Mouse (Mus musculus) olfactory bulb, adult 2 months (tissue): ENCODE data around the gene Slc39a2.

Experiments used
- CTCF ChIP-seq: fragments of 200-500 bp; IDR thresholded peaks from 2 replicates; pipeline ENCODE4 v1.5.1; 2012; ENCODE audit warnings: low read depth, mild to moderate bottlenecking, low read length, moderate library complexity; ENCODE audit not compliant: insufficient read depth
- POLR2A ChIP-seq: fragments of 200-500 bp; IDR thresholded peaks from 2 replicates; pipeline ENCODE4 v1.6.1; 2012; ENCODE audit warnings: mild to moderate bottlenecking, low read depth, low read length, moderate library complexity; ENCODE audit not compliant: insufficient read depth

GRCm38 (mm10) chr14:51939005-51939404 lies 46.3 kb downstream of the Slc39a2 start:
- TF ChIP-seq CTCF (no peak), POLR2A (no peak)
